8 mouse cellular contexts compared by ENCODE assay signal in genomic region chr16:96128466-96128865, GRCm38 (mm10). TPM values are rescaled to one million over a fixed set of nuclear protein-coding genes. Genes with fewer than 3 reads are reported as not detected.
A peak's percentile ranks its signal among the peaks of the same experiment; 100 is the strongest.
DNase-seq lines count a peak whose midpoint lies in the region; ATAC-seq and TF ChIP-seq lines count a peak whose summit lies in the region.

No protein-coding gene starts in this region.

- intact Hi-C loops in heart, postnatal 25 days (cut with DNase I): loop anchor here (2.0 kb wide), 1 partner anchor 14 kb away; no protein-coding TSS in a partner anchor
- intact Hi-C loops in gastrocnemius, postnatal 36 days (cut with DNase I): loop anchor here (5.0 kb wide), 1 partner anchor 46 kb away; the partner anchor contains the start of gene Brwd1

- H3K36me3 ChIP-seq in heart, embryonic 13.5 days: peaks cover 33% of the 10 kb centered on the region
- peaks cover 23% of the 10 kb centered on the region for H3K36me3 ChIP-seq in ES-E14 (ENCODE audit: control insufficient read depth, insufficient read depth, low read length, poor library complexity, severe bottlenecking)

- peaks cover 31% of the 10 kb centered on the region for H3K4me1 ChIP-seq in heart, embryonic 13.5 days
- peaks cover 2 to 4% of the 10 kb centered on the region in 2 experiments; a peak in 1 of 4 replicates for H3K4me1 ChIP-seq in ES-E14 (ENCODE audit: control insufficient read depth in 2 of 2, insufficient read depth in 2 of 2, low read length in 2 of 2, poor library complexity in 1 of 2)

- H3K9ac ChIP-seq in heart, embryonic 13.5 days: peak overlapping the region; percentile 88
- peak overlapping the region; percentile 96 for H3K9ac ChIP-seq in ES-E14 (ENCODE audit: insufficient read depth, low read depth, low read length, poor library complexity, severe bottlenecking)

- peak overlapping the region; percentile 82 for H3K4me2 ChIP-seq in heart, embryonic 13.5 days

- H3K27ac ChIP-seq in heart, embryonic 13.5 days (replicated peaks): peak overlapping the region; percentile 98
- no peak overlapping the region; the same call in 1 of the 2 replicates for H3K27ac ChIP-seq in ES-E14 (ENCODE audit: insufficient read depth, low read depth, low read length, poor library complexity, severe bottlenecking)

- H3K9me3 ChIP-seq in heart, embryonic 13.5 days: no peaks in the 10 kb centered on the region
- no peaks in the 10 kb centered on the region for H3K9me3 ChIP-seq in ES-E14 (ENCODE audit: control insufficient read depth, insufficient read depth, low read depth, low read length)

- H3K27me3 ChIP-seq in heart, embryonic 13.5 days (replicated peaks): no peaks in the 10 kb centered on the region

- no peak for DNase-seq in heart, postnatal 25 days (ENCODE audit: low spot score)
- DNase-seq in ES-E14 (ENCODE audit: low read depth, low spot score): no peak
- DNase-seq in forelimb bud, embryonic 11.5 days (ENCODE audit: low read depth, low spot score): peak; percentile 35
- DNase-seq in mesoderm, embryonic 11.5 days (ENCODE audit: low read depth, low spot score): peak; percentile 50
- no peak for DNase-seq in gastrocnemius, postnatal 36 days
- no peak for DNase-seq in layer of hippocampus, postnatal 14 days (ENCODE audit: low spot score in 2 of 2)

- 3% methylated on average over 9 of the region's 9 CpGs for WGBS in heart, embryonic 13.5 days

- H3K4me3 ChIP-seq in heart, embryonic 13.5 days: peak overlapping the region; percentile 95
- H3K4me3 ChIP-seq in ES-E14 (ENCODE audit: insufficient read depth in 1 of 2, low read depth in 1 of 2, low read length in 2 of 2, poor library complexity in 1 of 2, severe bottlenecking in 1 of 2): peak overlapping the region; percentile 72 to 84

- ATAC-seq in heart, embryonic 13.5 days (ENCODE audit: extremely low read depth, insufficient number of reproducible peaks, low FRiP score, low TSS enrichment): no peak
- no peak for ATAC-seq in megakaryocyte-erythroid progenitor cell, adult 5-6 weeks (replicated peaks; ENCODE audit: low FRiP score, low TSS enrichment, poor library complexity, severe bottlenecking)

- in situ Hi-C loops in ES-E14 (cut with MboI; ENCODE audit: low sequenced_read_pairs in 2 of 2, unreplicated experiment in 2 of 2): no loop called here

TF ChIP-seq in ES-E14, 5 proteins besides CTCF, POLR2A, EP300 and RAD21:
- no peak for TF ChIP-seq CHD2 (IDR thresholded peaks at IDR 0.05; ENCODE audit: low read depth, low read length)

RNA-seq across cellular contexts. Expression of gene Hmgn1, which starts 0.9 kb away (rescaled TPM):
- 348 and 374 TPM in 2 replicates for polyA plus RNA-seq in heart, embryonic 13.5 days (2015; fragmentation: Nextera tagmentation; extraction: Ambion mirVana)
- total RNA-seq in heart, postnatal 25 days (2021): 10 to 100 TPM; 52.9 to 56.6 TPM
- total RNA-seq in ES-E14 (2012; rRNA removed): 278 and 403 TPM in 2 replicates
- total RNA-seq in megakaryocyte-erythroid progenitor cell, adult 5-6 weeks (2014; fragmentation: Nextera tagmentation): 204 and 213 TPM in 2 replicates
- 395 and 654 TPM in 2 replicates for total RNA-seq in megakaryocyte-erythroid progenitor cell, adult 5-6 weeks (2017)
- 10 to 100 TPM; 23.7 to 35.1 TPM for total RNA-seq in gastrocnemius, postnatal 36 days (2021)
- total RNA-seq in layer of hippocampus, postnatal 14 days (2021): 10 to 100 TPM; 69.3 to 81.1 TPM

RNA-seq across cellular contexts. Expression of gene Wrb, which starts 16.7 kb away (rescaled TPM):
- 64.6 and 71.2 TPM in 2 replicates for polyA plus RNA-seq in heart, embryonic 13.5 days (2015; fragmentation: Nextera tagmentation; extraction: Ambion mirVana)
- total RNA-seq in heart, postnatal 25 days (2021): 10 to 100 TPM; 14.6 to 15.8 TPM
- 93.7 and 126 TPM in 2 replicates for total RNA-seq in ES-E14 (2012; rRNA removed)
- total RNA-seq in megakaryocyte-erythroid progenitor cell, adult 5-6 weeks (2014; fragmentation: Nextera tagmentation): 14.2 and 16.5 TPM in 2 replicates
- 11.1 and 25.0 TPM in 2 replicates for total RNA-seq in megakaryocyte-erythroid progenitor cell, adult 5-6 weeks (2017)
- total RNA-seq in gastrocnemius, postnatal 36 days (2021): 10 to 100 TPM in 1 of 2 experiments, 1 to 10 TPM in 1; 8.8 to 10.3 TPM
- 10 to 100 TPM; 64.6 to 76.0 TPM for total RNA-seq in layer of hippocampus, postnatal 14 days (2021)

RNA-seq across cellular contexts. Expression of gene Brwd1, which starts 46.1 kb away (rescaled TPM):
- 71.1 and 72.1 TPM in 2 replicates for polyA plus RNA-seq in heart, embryonic 13.5 days (2015; fragmentation: Nextera tagmentation; extraction: Ambion mirVana)
- 10 to 100 TPM; 72.0 to 78.2 TPM for total RNA-seq in heart, postnatal 25 days (2021)
- total RNA-seq in ES-E14 (2012; rRNA removed): 117 and 146 TPM in 2 replicates
- 66.3 and 76.7 TPM in 2 replicates for total RNA-seq in megakaryocyte-erythroid progenitor cell, adult 5-6 weeks (2014; fragmentation: Nextera tagmentation)
- 56.5 and 66.8 TPM in 2 replicates for total RNA-seq in megakaryocyte-erythroid progenitor cell, adult 5-6 weeks (2017)
- total RNA-seq in gastrocnemius, postnatal 36 days (2021): 10 to 100 TPM; 51.2 to 56.2 TPM
- 100 to 1,000 TPM; 119 to 123 TPM for total RNA-seq in layer of hippocampus, postnatal 14 days (2021)

Comparison
In these comparisons a context has a peak if more than half of its experiments do, and no peak if none do; other contexts are left out.
1. DNase-seq: peak in forelimb bud, embryonic 11.5 days (single experiment) and mesoderm, embryonic 11.5 days (single experiment); none in heart, postnatal 25 days (single experiment), ES-E14 (single experiment), gastrocnemius, postnatal 36 days (0 of 2) and layer of hippocampus, postnatal 14 days (0 of 2).